Mouse (Mus musculus): Measurements from ENCODE around the gene Abhd12.

Gene Abhd12

GRCm38 (mm10) chr2:150851251-150851650 is 53.3 kb downstream of the Abhd12 start:
- DNase-seq (ENCODE audit: low spot score in 2 of 2): no peak

DNA sequence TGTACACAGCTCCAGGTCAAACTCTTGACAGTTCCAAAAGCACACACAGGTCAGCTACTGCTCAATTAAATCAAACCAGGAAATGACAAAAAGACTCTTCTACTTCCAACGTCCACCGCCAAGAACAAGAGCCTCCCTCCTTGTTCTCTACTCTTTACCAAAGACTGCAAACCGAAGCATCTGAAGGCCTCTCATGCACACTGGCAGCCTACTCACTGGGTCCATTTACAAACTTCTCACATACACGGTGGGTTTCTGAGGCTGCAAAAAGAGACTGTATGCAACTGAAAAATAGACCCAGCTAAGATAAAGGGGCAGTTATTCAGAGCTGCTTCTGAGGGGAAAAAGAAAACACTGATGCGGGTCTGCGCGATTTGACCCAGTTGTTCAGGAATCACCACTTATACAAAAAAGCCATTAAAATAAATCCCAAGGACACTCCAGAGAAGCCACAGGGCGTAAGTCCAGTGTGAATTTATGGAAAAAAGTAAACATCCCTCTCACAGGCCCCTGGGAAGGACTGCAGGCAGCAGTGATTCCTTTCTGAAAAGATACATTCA is 57.0 kb downstream of the Abhd12 start:
- DNase-seq (ENCODE audit: low spot score in 2 of 2): peak in 1 of 2 experiments; percentile 19

DNA sequence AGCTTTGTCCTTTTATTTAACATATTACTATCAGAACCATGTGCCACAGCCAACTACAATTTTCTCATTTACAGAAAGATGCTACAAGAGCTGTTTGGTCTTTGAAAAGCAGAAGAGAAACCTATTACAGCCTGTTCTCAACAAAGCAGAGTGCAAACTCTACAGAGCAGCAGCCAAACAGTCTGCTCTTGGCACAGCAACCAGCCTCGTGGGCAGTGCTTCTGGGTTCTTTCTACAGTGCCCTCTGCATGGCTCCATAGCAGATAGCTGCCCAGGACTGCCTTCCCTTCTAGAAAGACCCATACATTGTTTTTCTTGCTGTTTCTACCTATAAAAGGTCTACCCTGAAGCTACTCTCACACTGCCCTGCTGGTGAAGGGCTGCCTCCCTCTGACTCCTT is 59.7 kb downstream of the Abhd12 start:
- peak in 1 of 2 experiments; percentile 17 for DNase-seq (ENCODE audit: low spot score in 2 of 2)

GRCm38 (mm10) chr2:150842049-150842461 is 62.5 kb downstream of the Abhd12 start:
- DNase-seq (ENCODE audit: low spot score in 2 of 2): peak in 1 of 2 experiments; percentile 44

DNA sequence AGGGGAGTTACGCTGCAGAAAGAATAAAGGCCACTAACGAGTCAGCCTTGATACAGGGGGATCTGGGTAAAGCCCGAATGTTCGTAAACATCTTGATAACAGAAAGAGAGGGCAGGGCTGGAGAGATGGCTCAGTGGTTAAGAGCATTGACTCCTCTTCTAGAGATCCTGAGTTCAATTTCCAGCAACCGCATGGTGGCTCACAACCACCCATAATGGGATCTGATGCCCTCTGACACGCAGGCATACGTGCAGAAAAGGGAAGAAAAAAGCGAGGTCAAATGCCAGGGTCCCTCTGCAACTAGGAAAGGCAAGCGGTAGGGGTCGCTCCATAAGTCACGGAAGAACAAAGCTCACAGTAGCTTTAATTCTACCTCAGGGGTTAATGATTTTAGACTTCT is 63.4 kb downstream of the Abhd12 start:
- peak in 1 of 2 experiments; percentile 50 for DNase-seq (ENCODE audit: low spot score in 2 of 2)

- DNase-seq (ENCODE audit: low spot score in 2 of 2): no peak
Observed at GRCm38 (mm10) chr2:150839686-150840471, 64.7 kb downstream of the Abhd12 start.

GRCm38 (mm10) chr2:150837781-150838180 is 66.8 kb downstream of the Abhd12 start:
- no peak for DNase-seq (ENCODE audit: low spot score in 2 of 2)

- DNase-seq (ENCODE audit: low spot score in 2 of 2): no peak
Observed at GRCm38 (mm10) chr2:150836906-150837305, 67.6 kb downstream of the Abhd12 start.

- DNase-seq (ENCODE audit: low spot score in 2 of 2): no peak
Observed at GRCm38 (mm10) chr2:150835975-150836374, 68.6 kb downstream of the Abhd12 start.

DNA sequence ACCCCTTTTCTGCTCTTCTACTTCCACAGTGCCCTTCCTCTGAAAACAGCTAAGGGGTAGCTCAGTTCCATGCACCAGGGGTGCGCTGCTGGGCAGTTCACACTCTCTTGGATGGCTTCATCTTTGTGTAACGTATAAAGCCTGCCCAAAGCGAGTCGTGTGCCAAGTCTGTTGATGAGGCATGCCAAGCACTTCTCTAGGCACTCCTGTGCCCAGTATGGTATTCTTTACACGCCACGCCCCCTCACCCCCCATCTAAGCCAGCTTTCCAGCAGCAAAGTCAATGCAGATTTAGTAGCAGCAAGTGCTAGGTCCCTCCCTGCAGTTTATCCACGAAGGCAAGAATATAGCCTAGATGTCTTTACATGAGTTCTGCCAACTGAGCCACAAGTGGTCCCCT is 69.9 kb downstream of the Abhd12 start:
- DNase-seq (ENCODE audit: low spot score in 2 of 2): no peak

DNA sequence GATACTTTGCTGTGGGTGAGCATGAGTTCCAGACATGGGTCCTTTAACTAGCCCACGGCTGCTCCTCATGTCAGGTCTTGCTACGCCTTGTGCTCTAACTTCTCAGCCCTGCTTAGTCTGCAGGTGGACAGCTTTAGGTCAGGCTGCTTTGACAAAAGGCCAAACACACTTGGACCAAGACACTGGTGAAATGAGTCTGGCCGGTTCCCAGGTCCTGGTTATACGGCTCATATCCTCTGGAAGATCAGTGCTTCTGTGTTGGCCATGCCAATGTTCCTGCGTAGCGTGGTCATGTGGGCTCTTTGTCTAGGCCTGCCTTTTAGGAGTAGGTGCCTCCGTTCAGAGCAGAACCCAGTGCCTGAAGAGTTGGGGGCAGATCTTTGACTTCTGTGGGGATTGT is 72.5 kb downstream of the Abhd12 start:
- DNase-seq (ENCODE audit: low spot score in 2 of 2): no peak

GRCm38 (mm10) chr2:150830911-150831441 is 73.6 kb downstream of the Abhd12 start:
- DNase-seq (ENCODE audit: low spot score in 2 of 2): no peak

DNA sequence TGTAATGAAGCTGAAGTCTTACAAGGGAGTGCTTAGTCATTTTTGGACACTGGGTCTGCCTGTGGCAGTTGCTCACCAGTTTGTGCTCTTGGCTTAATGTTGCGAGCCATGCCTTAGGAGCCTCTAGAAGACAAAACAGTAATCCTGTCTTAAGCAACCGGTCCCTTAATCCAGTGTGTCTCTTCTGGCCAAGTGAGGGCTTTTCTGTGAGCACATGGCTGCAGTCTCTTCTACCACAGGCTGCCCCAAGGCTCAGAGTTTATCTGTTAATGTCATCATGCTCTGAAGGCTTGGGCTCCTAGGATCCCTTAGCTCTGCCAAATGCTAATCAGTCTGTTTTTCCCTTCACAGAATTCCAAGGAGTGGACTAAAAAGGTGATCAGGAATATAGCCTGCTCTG is 74.5 kb downstream of the Abhd12 start:
- no peak for DNase-seq (ENCODE audit: low spot score in 2 of 2)

GRCm38 (mm10) chr2:150828654-150829053 is 75.9 kb downstream of the Abhd12 start:
- DNase-seq (ENCODE audit: low spot score in 2 of 2): no peak

DNA sequence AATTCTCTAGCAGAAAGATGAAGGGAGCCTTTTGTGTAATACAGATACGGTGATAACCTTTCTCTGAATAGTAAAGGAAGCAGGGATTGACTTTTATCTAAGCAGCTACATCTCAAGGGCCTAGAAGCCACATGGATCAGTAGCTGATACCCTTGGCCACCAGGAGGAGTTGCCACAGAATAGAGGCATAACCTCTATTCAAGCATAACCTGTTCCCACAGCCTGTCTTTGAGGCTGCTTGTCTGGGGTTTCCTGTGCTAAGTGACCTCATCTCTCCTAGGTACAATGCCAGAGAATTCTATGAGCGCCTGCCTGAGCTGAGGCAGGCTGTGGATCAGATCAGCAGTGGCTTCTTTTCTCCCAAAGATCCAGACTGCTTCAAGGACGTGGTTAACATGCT is 76.4 kb downstream of the Abhd12 start:
- no peak for DNase-seq (ENCODE audit: low spot score in 2 of 2)

DNA sequence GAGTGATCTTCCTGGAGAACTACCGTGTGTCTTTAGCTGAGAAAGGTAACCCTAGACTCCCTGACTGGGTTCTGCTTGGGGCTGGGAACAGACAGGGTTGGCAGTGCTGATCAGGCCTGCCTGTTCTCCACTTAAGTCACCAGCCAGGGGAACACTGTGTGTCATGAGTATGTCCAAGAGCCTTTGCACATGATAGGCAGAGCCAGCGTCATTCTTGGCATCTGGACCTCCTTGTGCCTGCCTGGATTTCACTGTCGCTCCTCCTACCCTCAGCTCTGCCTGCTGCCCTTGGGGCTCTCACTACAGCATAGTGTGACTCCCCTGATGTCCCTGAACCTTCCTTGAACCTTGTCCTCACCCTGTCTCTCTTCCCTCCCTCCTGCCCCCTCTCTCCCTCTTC is 78.1 kb downstream of the Abhd12 start:
- no peak for DNase-seq (ENCODE audit: low spot score in 2 of 2)

GRCm38 (mm10) chr2:150822987-150823386 is 81.6 kb downstream of the Abhd12 start:
- no peak for DNase-seq (ENCODE audit: low spot score in 2 of 2)

DNA sequence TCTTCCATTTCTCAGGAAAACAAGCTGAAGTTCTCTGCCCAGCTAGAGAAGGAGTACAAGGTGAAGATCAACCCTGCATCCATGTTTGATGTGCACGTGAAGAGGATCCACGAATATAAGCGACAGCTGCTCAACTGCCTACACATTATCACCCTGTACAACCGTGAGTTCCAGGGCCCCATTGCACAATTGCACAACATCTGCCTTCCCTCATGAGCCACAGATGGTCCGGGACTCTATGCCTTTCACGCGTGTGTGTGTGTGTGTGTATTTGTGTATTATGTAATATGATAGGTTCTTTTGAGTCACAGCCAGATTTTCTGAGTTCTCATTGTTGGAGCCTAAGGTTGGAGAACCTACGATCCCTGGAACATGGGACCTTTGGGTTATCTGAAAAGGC is 83.8 kb downstream of the Abhd12 start:
- DNase-seq (ENCODE audit: low spot score in 2 of 2): no peak

GRCm38 (mm10) chr2:150818742-150819141 is 85.8 kb downstream of the Abhd12 start:
- no peak for DNase-seq (ENCODE audit: low spot score in 2 of 2)

DNA sequence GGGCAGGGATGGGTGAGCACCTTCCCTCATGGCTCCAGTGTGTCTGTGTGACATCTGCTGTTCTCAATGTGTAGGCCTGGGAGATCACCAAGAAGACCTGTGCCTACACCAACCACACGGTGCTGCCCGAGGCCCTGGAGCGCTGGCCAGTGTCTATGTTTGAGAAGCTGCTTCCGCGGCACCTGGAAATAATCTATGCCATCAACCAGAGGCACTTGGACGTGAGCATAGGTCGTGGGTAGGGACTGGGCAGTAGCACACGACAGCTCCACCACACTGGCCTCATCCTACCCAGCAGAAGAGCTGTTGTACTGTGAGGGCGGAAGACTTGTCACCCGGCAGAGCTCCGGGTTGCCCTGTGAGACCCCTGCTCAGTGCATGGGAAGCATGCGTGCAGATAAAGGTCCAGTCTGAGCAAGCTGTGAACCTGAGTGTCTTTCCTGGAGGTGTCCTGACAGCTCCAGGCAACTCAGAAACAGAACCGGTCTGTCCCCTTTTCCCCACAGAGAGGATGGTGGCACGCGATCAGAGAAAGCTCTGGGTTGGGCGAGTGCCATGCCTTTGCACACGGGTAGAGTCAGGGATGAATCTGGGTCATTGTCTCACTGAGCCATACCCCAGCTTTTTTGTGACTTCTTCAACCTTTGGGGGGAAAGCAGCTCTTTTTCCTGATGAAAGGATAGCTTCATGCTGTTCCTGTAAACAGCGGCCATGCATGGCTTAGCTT is 87.7 kb downstream of the Abhd12 start:
- no peak for DNase-seq (ENCODE audit: low spot score in 2 of 2)

- no peak for DNase-seq (ENCODE audit: low spot score in 2 of 2)
Observed at GRCm38 (mm10) chr2:150812816-150813215, 91.7 kb downstream of the Abhd12 start.

- DNase-seq (ENCODE audit: low spot score in 2 of 2): no peak
Observed at GRCm38 (mm10) chr2:150810603-150811002, 93.9 kb downstream of the Abhd12 start.

GRCm38 (mm10) chr2:150808812-150809211 is 95.7 kb downstream of the Abhd12 start:
- no peak for DNase-seq (ENCODE audit: low spot score in 2 of 2)

All from urinary bladder, postnatal 4 days (tissue).